Mouse (Mus musculus): ENCODE results near the gene Ccdc6. TPM values are rescaled to one million over a fixed set of nuclear protein-coding genes. Genes with fewer than 3 reads are reported as not detected.

The Ccdc6 gene
- polyA plus RNA-seq (2012; fragmentation: generic; extraction: Trizol): 10 to 100 TPM in 1 of 2 experiments, 1 to 10 TPM in 1; 4.2 to 16.8 TPM

GRCm38 (mm10) chr10:70096366-70097188 lies at the start of gene Ccdc6:
TSS of gene Ccdc6 (plus strand) at chr10:70097121.

GRCm38 (mm10) chr10:70204505-70205399 lies 107.8 kb downstream of the Ccdc6 start, which contains the start of gene Mrln:
TSS of gene Mrln (plus strand) at chr10:70204664.

Other genes with a start within 250 kb of the Ccdc6 start
- not detected for gene Mrln, start 107.5 kb downstream of the Ccdc6 start, polyA plus RNA-seq (2012; fragmentation: generic; extraction: Trizol)
- gene Slc16a9, start 148.0 kb downstream of the Ccdc6 start, polyA plus RNA-seq (2012; fragmentation: generic; extraction: Trizol): 1 to 10 TPM in 1 of 2 experiments, under 1 TPM in 1; 0.04 to 1.1 TPM

All from C3H10T1/2 (cell line).